Mouse (Mus musculus): Measurements from ENCODE around the gene Ccdc39. TPM values are rescaled to one million over a fixed set of nuclear protein-coding genes. Genes with fewer than 3 reads are reported as not detected.

The Ccdc39 gene
- polyA plus RNA-seq, 1 experiment from 2014 or later = 11.8 TPM

GRCm38 (mm10) chr3:33807151-33807550 lies 37.0 kb downstream of the Ccdc39 start:
- Histone ChIP-seq H3K27me3 (ENCODE audit: control insufficient read depth, insufficient read depth, low read depth, low read length) (no peaks in the 10 kb centered on the region), H3K4me3 (ENCODE audit: low read length) (no peak overlapping the region), H3K9ac (ENCODE audit: low read length) (no peak overlapping the region), H3K27ac (ENCODE audit: low read length) (no peak overlapping the region), H3K4me1 (replicated peaks; ENCODE audit: control insufficient read depth, insufficient read depth, low read length) (no peaks in the 10 kb centered on the region), H3K36me3 (ENCODE audit: control insufficient read depth, insufficient read depth, low read length) (peaks cover 29% of the 10 kb centered on the region), H3K9me3 (ENCODE audit: control insufficient read depth, low read length) (no peaks in the 10 kb centered on the region), H3K4me2 (ENCODE audit: low read depth, low read length) (no peak overlapping the region)
- 82% methylated on average over 1 of the region's 1 CpGs for WGBS
- ATAC-seq (ENCODE audit: low read depth) = no peak

- peak overlapping the region; percentile 93 for H3K4me3 ChIP-seq (ENCODE audit: low read length)
- no peaks in the 10 kb centered on the region for H3K9me3 ChIP-seq (ENCODE audit: control insufficient read depth, low read length)
- H3K27ac ChIP-seq (ENCODE audit: low read length) = peak overlapping the region; percentile 100
- H3K4me1 ChIP-seq (replicated peaks; ENCODE audit: control insufficient read depth, insufficient read depth, low read length) = peaks cover 14% of the 10 kb centered on the region
- peaks cover 11% of the 10 kb centered on the region for H3K36me3 ChIP-seq (ENCODE audit: control insufficient read depth, insufficient read depth, low read length)
- H3K27me3 ChIP-seq (ENCODE audit: control insufficient read depth, insufficient read depth, low read depth, low read length) = no peaks in the 10 kb centered on the region
- H3K9ac ChIP-seq (ENCODE audit: low read length) = peak overlapping the region; percentile 99
- ATAC-seq (ENCODE audit: low read depth) = no peak; the same call in 1 of the 2 replicates
- WGBS = under 1% methylated on average over 16 of the region's 16 CpGs
- peak overlapping the region; percentile 66 for H3K4me2 ChIP-seq (ENCODE audit: low read depth, low read length)
Observed at GRCm38 (mm10) chr3:33800513-33800820, 43.6 kb downstream of the Ccdc39 start.

DNA sequence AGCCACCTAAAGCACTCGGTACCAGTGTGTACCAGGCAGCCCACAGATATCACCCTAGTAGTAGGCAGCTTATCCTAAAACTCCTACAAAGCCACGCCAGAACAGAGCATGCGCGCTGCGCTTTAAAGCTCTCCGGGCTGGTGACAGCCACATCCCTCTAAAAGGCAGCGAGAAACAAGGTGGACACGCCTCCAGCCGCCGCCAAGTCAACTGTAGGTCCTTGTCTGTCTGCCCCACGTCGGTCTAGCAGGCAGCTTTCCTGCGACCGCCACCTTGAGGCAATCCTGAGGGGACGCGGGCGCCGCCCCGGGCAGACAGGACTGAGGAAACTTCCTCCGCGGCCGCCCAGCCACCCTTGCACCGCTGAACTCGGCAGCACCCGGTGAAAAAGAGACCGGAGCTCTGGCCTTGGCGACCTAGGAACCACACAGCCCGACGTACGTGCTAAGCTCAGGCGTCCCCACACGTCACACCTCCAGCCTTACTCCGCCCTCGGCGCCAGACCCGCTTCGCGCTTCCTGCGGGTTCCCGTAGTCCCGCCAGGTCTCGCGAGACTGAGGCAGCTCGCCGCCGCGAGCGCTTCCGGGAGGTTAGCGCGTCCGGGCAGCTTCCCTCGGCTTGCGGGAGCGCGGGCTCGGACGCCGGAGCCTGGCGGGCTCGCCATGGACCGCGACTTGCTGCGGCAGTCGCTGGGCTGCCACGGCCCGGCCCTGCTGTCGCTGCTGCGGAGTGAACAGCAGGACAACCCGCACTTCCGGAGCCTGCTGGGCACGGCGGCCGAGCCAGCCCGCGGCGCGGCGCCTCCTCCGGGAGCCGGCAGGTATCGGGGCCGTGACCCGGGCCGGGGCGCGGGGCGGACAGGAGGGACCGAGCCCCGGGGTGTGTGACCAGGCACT lies 44.2 kb downstream of the Ccdc39 start, which contains the start of gene Ttc14:
Gene Ttc14, plus strand, starts transcription at position 216 of the 896 bp plus-strand sequence.
- Histone ChIP-seq H3K4me2 (ENCODE audit: low read depth, low read length) (peak within 1 kb of the TSS; percentile 76), H3K36me3 (ENCODE audit: control insufficient read depth, insufficient read depth, low read length) (peaks cover 8% of the 10 kb centered on the region), H3K27ac (ENCODE audit: low read length) (peak within 1 kb of the TSS; percentile 100), H3K4me3 (ENCODE audit: low read length) (peak within 1 kb of the TSS; percentile 93), H3K4me1 (replicated peaks; ENCODE audit: control insufficient read depth, insufficient read depth, low read length) (peaks cover 14% of the 10 kb centered on the region), H3K9ac (ENCODE audit: low read length) (peak within 1 kb of the TSS; percentile 99), H3K9me3 (ENCODE audit: control insufficient read depth, low read length) (no peaks in the 10 kb centered on the region), H3K27me3 (ENCODE audit: control insufficient read depth, insufficient read depth, low read depth, low read length) (no peaks in the 10 kb centered on the region)
- ATAC-seq (ENCODE audit: low read depth) = peak; percentile 99
- under 1% methylated on average over 90 of the region's 90 CpGs for WGBS

GRCm38 (mm10) chr3:33790975-33791374 lies 53.1 kb downstream of the Ccdc39 start:
- H3K9me3 ChIP-seq (ENCODE audit: control insufficient read depth, low read length) = no peaks in the 10 kb centered on the region
- no peaks in the 10 kb centered on the region for H3K36me3 ChIP-seq (ENCODE audit: control insufficient read depth, insufficient read depth, low read length)
- H3K4me2 ChIP-seq (ENCODE audit: low read depth, low read length) = no peak overlapping the region
- H3K4me1 ChIP-seq (replicated peaks; ENCODE audit: control insufficient read depth, insufficient read depth, low read length) = no peaks in the 10 kb centered on the region
- H3K9ac ChIP-seq (ENCODE audit: low read length) = no peak overlapping the region
- no peaks in the 10 kb centered on the region for H3K27me3 ChIP-seq (ENCODE audit: control insufficient read depth, insufficient read depth, low read depth, low read length)
- no peak overlapping the region for H3K27ac ChIP-seq (ENCODE audit: low read length)
- no peak for ATAC-seq (ENCODE audit: low read depth)
- no peak overlapping the region for H3K4me3 ChIP-seq (ENCODE audit: low read length)

Other genes with a start within 250 kb of the Ccdc39 start
- gene Ttc14, start 44.5 kb downstream of the Ccdc39 start, polyA plus RNA-seq (2015; fragmentation: Nextera tagmentation; extraction: Ambion mirVana) = 58.4 and 58.5 TPM in 2 replicates
- gene Fxr1, start 175.6 kb upstream of the Ccdc39 start, polyA plus RNA-seq (2015; fragmentation: Nextera tagmentation; extraction: Ambion mirVana) = 47.7 and 48.2 TPM in 2 replicates
- gene Dnajc19, start 237.0 kb upstream of the Ccdc39 start, polyA plus RNA-seq (2015; fragmentation: Nextera tagmentation; extraction: Ambion mirVana) = 114 and 119 TPM in 2 replicates

Data from lung, embryonic 16.5 days (tissue).